Mouse (Mus musculus) hindbrain, embryonic 12.5 days (tissue): ENCODE measurements around the gene Kif6. TPM values are rescaled to one million over a fixed set of nuclear protein-coding genes. Genes with fewer than 3 reads are reported as not detected.

Source experiments
- polyA plus RNA-seq: library from polyadenylated mRNA; unstranded; fragments of >200 nt; fragmentation: Nextera tagmentation; extraction: Ambion mirVana; gene quantifications from 2 replicates; pipeline ENCODE4 v1.2.1, GENCODE M21; 2016

Kif6 gene
- polyA plus RNA-seq, 1 experiment from 2014 or later = 3.2 TPM

Other genes with a start within 250 kb of the Kif6 start
- 5.0 and 5.5 TPM in 2 replicates for gene Mocs1, start 186.8 kb upstream of the Kif6 start, polyA plus RNA-seq
- gene Daam2, start 50.8 kb upstream of the Kif6 start, polyA plus RNA-seq = 5.3 and 6.1 TPM in 2 replicates